Mouse (Mus musculus) neural tube, embryonic 10.5 days (tissue): ENCODE results near the gene Acer1.
"Not testable (repeated sequence)": the region's sequence is repeated elsewhere in the genome, so short reads cannot be mapped to it uniquely, and the experiment has no call there.

Experiments
- DNase-seq: peaks from one replicate; pipeline ENCODE4 v3.0.0-alpha.2; 2017; ENCODE audit warnings: low spot score; ENCODE audit errors: extremely low spot score

The Acer1 gene

GRCm38 (mm10) chr17:56952639-56953038 is 29.3 kb downstream of the Acer1 start:
- DNase-seq = no peak

- peak; percentile 59 for DNase-seq
These were observed 31.0 kb downstream of the Acer1 start for GRCm38 (mm10) chr17:56950915-56951314.

GRCm38 (mm10) chr17:56938751-56939150 is 43.2 kb downstream of the Acer1 start:
- DNase-seq = no peak

GRCm38 (mm10) chr17:56936731-56937130 is 45.2 kb downstream of the Acer1 start:
- DNase-seq = no peak

- DNase-seq = peak; percentile 100
These were observed 46.4 kb downstream of the Acer1 start, which contains the start of gene Mllt1 for GRCm38 (mm10) chr17:56935363-56936131. Gene Mllt1 (minus strand): TSS chr17:56935415.

GRCm38 (mm10) chr17:56934545-56935330 is 47.2 kb downstream of the Acer1 start:
- DNase-seq = no peak

- no peak for DNase-seq
These were observed 48.5 kb downstream of the Acer1 start for GRCm38 (mm10) chr17:56933395-56933794.

GRCm38 (mm10) chr17:56930026-56930425 is 51.9 kb downstream of the Acer1 start:
- DNase-seq = no peak

GRCm38 (mm10) chr17:56929530-56929929 is 52.4 kb downstream of the Acer1 start:
- DNase-seq = no peak

- no peak for DNase-seq
These were observed 52.8 kb downstream of the Acer1 start for GRCm38 (mm10) chr17:56929101-56929500.

- DNase-seq = no peak
These were observed 55.9 kb downstream of the Acer1 start for GRCm38 (mm10) chr17:56925998-56926397.

GRCm38 (mm10) chr17:56919725-56920124 is 62.2 kb downstream of the Acer1 start:
- DNase-seq = no peak

- DNase-seq = no peak
These were observed 64.8 kb downstream of the Acer1 start for GRCm38 (mm10) chr17:56917166-56917565.

- DNase-seq = no peak
These were observed 68.5 kb downstream of the Acer1 start for GRCm38 (mm10) chr17:56913444-56913843.

- no peak for DNase-seq
These were observed 68.9 kb downstream of the Acer1 start for GRCm38 (mm10) chr17:56913023-56913422.

GRCm38 (mm10) chr17:56909764-56910163 is 72.2 kb downstream of the Acer1 start:
- not testable (repeated sequence) for DNase-seq

- DNase-seq = no peak
These were observed 74.0 kb downstream of the Acer1 start for GRCm38 (mm10) chr17:56907887-56908286.

GRCm38 (mm10) chr17:56907096-56907495 is 74.8 kb downstream of the Acer1 start:
- no peak for DNase-seq

GRCm38 (mm10) chr17:56906166-56906565 is 75.8 kb downstream of the Acer1 start:
- DNase-seq = no peak
